ENCODE assay signal across 12 mouse cellular contexts in the genomic region with DNA sequence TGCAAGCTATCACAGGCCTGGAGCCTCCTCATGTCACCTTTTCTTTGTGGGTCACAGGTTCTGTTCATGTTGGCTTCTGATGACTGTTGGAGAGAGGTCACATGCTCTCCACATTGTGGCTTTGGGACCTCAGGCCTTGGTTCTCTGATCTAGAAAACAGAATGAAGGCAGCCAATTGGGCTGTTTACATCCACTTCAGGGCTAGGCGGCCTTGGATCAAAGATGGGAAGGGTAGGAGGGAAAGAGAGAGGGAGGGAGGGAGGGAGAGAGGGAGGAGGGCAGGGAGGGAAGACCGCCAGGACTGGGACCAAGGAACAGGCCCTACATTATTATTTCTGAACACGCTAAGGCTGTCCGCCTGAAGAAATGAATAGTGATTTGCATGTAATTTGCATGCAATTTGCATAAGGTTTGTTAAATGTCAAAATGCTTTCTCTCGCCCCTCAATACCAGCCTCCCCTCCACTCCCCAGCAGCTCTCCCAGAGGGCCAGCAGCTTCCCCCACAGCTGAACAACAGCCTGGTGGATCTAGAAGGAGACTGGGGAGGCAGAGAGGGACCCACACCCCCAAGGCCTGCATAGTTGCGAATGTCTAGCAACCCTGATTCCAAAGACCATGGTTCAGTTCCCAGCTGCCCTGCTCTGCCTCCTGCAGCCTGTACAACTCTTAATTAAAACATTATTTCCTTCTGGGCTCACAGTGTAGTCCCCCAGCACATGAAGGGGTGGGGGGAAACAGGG. TPM values are rescaled to one million over a fixed set of nuclear protein-coding genes. Genes with fewer than 3 reads are reported as not detected.
DNase-seq lines count a peak whose midpoint lies in the region; ATAC-seq lines count a peak whose summit lies in the region.
"Had no signal": no experiment of that assay in that cellular context is flagged by ENCODE, and none has a peak within 500 bp of the region (broad histone marks: within the 10 kb centered on the region; RNA-seq: fewer than 3 reads in every experiment).

No protein-coding gene starts in this region.

- no peak overlapping the region for H3K9ac ChIP-seq in hindbrain, embryonic 15.5 days
- H3K9ac ChIP-seq in stomach, embryonic 15.5 days: no peak overlapping the region
- H3K9ac ChIP-seq: liver, embryonic 14.5 days had no signal

- H3K4me3 ChIP-seq in hindbrain, embryonic 15.5 days: no peak overlapping the region
- no peak overlapping the region for H3K4me3 ChIP-seq in stomach, embryonic 15.5 days (replicated peaks)

- H3K4me2 ChIP-seq in hindbrain, embryonic 15.5 days: no peak overlapping the region
- H3K4me2 ChIP-seq in stomach, embryonic 15.5 days: no peak overlapping the region; the same call in 1 of the 2 replicates

- H3K27me3 ChIP-seq in hindbrain, embryonic 15.5 days: no peaks in the 10 kb centered on the region
- no peaks in the 10 kb centered on the region for H3K27me3 ChIP-seq in stomach, embryonic 15.5 days (replicated peaks)

- WGBS in hindbrain, embryonic 15.5 days: 36% methylated on average over 6 of the region's 6 CpGs
- WGBS in stomach, embryonic 15.5 days: 73% methylated on average over 6 of the region's 6 CpGs

- no peaks in the 10 kb centered on the region for H3K36me3 ChIP-seq in hindbrain, embryonic 15.5 days
- no peaks in the 10 kb centered on the region for H3K36me3 ChIP-seq in stomach, embryonic 15.5 days

- H3K9me3 ChIP-seq in hindbrain, embryonic 15.5 days: no peaks in the 10 kb centered on the region
- H3K9me3 ChIP-seq in stomach, embryonic 15.5 days: no peaks in the 10 kb centered on the region

- H3K27ac ChIP-seq in hindbrain, embryonic 15.5 days (replicated peaks): peak overlapping the region; percentile 83
- H3K27ac ChIP-seq in stomach, embryonic 15.5 days: 0 out of 2 replicates have a peak overlapping the region, but pooled peaks have one; percentile 6
- H3K27ac ChIP-seq: liver, embryonic 14.5 days had no signal

- peak; percentile 17 for DNase-seq in cerebellum, adult 11-12 months
- no peak for DNase-seq in cerebellum, adult 8-10 months
- DNase-seq in right cerebral cortex, postnatal 14 days: peak; percentile 16
- no peak for DNase-seq in right cerebral cortex, adult 2 months (ENCODE audit: low spot score in 2 of 2)
- no peak for DNase-seq in yolk sac, embryonic 10.5 days (ENCODE audit: low spot score)
- no peak for DNase-seq in cerebellum, adult 11 months

- ATAC-seq in hindbrain, embryonic 15.5 days (ENCODE audit: low FRiP score, low read depth): peak; percentile 85
- ATAC-seq in stomach, embryonic 15.5 days (ENCODE audit: insufficient read depth, low FRiP score, low read depth): no peak

- H3K4me1 ChIP-seq in hindbrain, embryonic 15.5 days (replicated peaks): peaks cover 32% of the 10 kb centered on the region
- H3K4me1 ChIP-seq in stomach, embryonic 15.5 days: 0 out of 2 replicates have a peak, but pooled peaks cover 6% of the 10 kb centered on the region

RNA-seq across cellular contexts. Expression of a gene that starts 2.2 kb away (rescaled TPM):
- polyA plus RNA-seq in hindbrain, embryonic 15.5 days (2015; fragmentation: Nextera tagmentation; extraction: Ambion mirVana): 0.46 and 1.3 TPM in 2 replicates
- 9.5 and 10.7 TPM in 2 replicates for polyA plus RNA-seq in stomach, embryonic 15.5 days (2015; fragmentation: Nextera tagmentation; extraction: Ambion mirVana)

RNA-seq across cellular contexts. Expression of a gene that starts 32.4 kb away (rescaled TPM):
- 71.4 and 81.2 TPM in 2 replicates for polyA plus RNA-seq in hindbrain, embryonic 15.5 days (2015; fragmentation: Nextera tagmentation; extraction: Ambion mirVana)
- 77.9 and 82.7 TPM in 2 replicates for polyA plus RNA-seq in stomach, embryonic 15.5 days (2015; fragmentation: Nextera tagmentation; extraction: Ambion mirVana)

RNA-seq across cellular contexts. Expression of a gene that starts 32.6 kb away (rescaled TPM):
- polyA plus RNA-seq in hindbrain, embryonic 15.5 days (2015; fragmentation: Nextera tagmentation; extraction: Ambion mirVana): 105 and 116 TPM in 2 replicates
- polyA plus RNA-seq in stomach, embryonic 15.5 days (2015; fragmentation: Nextera tagmentation; extraction: Ambion mirVana): 95.8 and 106 TPM in 2 replicates

RNA-seq across cellular contexts. Expression of a gene that starts 39.8 kb away (rescaled TPM):
- polyA plus RNA-seq in hindbrain, embryonic 15.5 days (2015; fragmentation: Nextera tagmentation; extraction: Ambion mirVana): 0.17 TPM in 1 of 2 replicates, not detected in the other
- polyA plus RNA-seq in stomach, embryonic 15.5 days (2015; fragmentation: Nextera tagmentation; extraction: Ambion mirVana): not detected in 2 replicates
- polyA plus RNA-seq: embryonic facial prominence, embryonic 14.5 days; inflammation-experienced regulatory T-cells, adult 6 months; liver, embryonic 14.5 days; spleen, adult 2 months had no signal

RNA-seq across cellular contexts. Expression of a gene that starts 57.6 kb away (rescaled TPM):
- polyA plus RNA-seq in hindbrain, embryonic 15.5 days (2015; fragmentation: Nextera tagmentation; extraction: Ambion mirVana): 180 and 193 TPM in 2 replicates
- polyA plus RNA-seq in stomach, embryonic 15.5 days (2015; fragmentation: Nextera tagmentation; extraction: Ambion mirVana): 230 and 238 TPM in 2 replicates

Comparison
In these comparisons a context has a peak if more than half of its experiments do, and no peak if none do; other contexts are left out.
1. DNase-seq: peak in cerebellum, adult 11-12 months (single experiment) and right cerebral cortex, postnatal 14 days (single experiment); none in cerebellum, adult 8-10 months (single experiment), right cerebral cortex, adult 2 months (0 of 2), yolk sac, embryonic 10.5 days (single experiment) and cerebellum, adult 11 months (single experiment).